Mouse (Mus musculus) cerebellum, adult 2 months (tissue): ENCODE data around the gene Il10.

Source experiments
- CTCF ChIP-seq: fragments of 200-500 bp; IDR thresholded peaks from 2 replicates; pipeline ENCODE4 v1.5.1; 2011; ENCODE audit warnings: low read depth, mild to moderate bottlenecking, control low read depth, low read length, moderate library complexity, borderline replicate concordance; ENCODE audit not compliant: insufficient read depth
- POLR2A ChIP-seq: fragments of 200-500 bp; IDR thresholded peaks from 2 replicates; pipeline ENCODE4 v1.6.1; 2011; ENCODE audit warnings: low read length, control low read depth, borderline replicate concordance; ENCODE audit not compliant: insufficient read depth

DNA sequence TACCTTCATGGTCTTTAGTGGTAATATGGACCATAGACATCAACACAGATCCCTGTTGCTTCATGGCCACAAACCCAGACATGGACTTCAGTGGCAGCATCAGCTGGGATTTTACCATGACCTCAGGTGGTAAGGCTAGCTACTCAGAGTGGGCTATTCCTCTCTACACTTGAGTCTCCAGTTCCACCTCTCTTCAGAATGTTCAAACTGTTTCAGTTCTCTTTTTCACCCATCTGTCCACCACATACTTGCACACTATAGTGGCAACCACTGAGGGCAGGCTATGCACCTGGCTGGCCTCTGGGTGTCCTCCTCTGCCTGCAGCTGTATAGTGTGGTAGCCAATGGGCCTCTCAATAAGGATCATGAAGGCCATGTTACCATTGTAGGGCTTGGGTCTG is 32.2 kb upstream of the Il10 start:
- TF ChIP-seq POLR2A (no peak), CTCF (no peak)
